Mouse (Mus musculus): Measurements from ENCODE around the gene Cypt2. TPM values are rescaled to one million over a fixed set of nuclear protein-coding genes. Genes with fewer than 3 reads are reported as not detected.
A peak's percentile ranks its signal among the peaks of the same experiment; 100 is the strongest.

Cypt2 gene
- not detected for total RNA-seq (2021)
- long read RNA-seq, experiment 1: 0 reads
- long read RNA-seq, experiment 2: 0 reads

- peak; percentile 3 for DNase-seq
Observed at GRCm38 (mm10) chrX:105499472-105499871, at the start of gene Cypt2. TSS of gene Cypt2 (plus strand) at chrX:105499772.

DNA sequence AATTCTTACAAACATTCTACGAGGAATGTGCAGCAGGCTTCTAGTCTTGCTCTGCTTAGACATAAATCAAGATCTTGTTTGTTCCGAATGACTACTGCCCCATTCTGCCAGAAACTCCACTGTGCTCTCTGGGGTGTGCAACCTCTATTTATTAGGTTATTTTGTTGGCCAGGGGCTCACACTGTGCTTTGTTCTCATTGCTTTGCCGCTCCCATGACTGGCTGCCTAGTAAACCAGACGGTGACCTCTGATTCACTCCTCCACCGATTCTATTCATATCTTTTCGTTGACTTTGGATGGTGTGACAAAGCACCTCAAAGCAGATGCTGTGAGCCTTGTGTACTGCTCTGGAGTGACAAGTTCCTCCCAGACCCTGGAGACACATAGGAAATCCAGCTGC is 46.7 kb downstream of the Cypt2 start:
- no peak for DNase-seq

Data from adrenal gland, postnatal 10 days (tissue).